Mouse (Mus musculus) bone marrow macrophage, adult 2 months (primary cell): ENCODE measurements around the gene Sema3f.

Experiments
- CTCF ChIP-seq: IDR thresholded peaks from 2 replicates; pipeline ENCODE4 v1.5.1; 2012; ENCODE audit warnings: low read depth, mild to moderate bottlenecking, low read length, moderate library complexity
- POLR2A ChIP-seq: IDR thresholded peaks from 2 replicates; pipeline ENCODE4 v1.6.1; 2012; ENCODE audit warnings: mild to moderate bottlenecking, low read depth, low read length, borderline replicate concordance

DNA sequence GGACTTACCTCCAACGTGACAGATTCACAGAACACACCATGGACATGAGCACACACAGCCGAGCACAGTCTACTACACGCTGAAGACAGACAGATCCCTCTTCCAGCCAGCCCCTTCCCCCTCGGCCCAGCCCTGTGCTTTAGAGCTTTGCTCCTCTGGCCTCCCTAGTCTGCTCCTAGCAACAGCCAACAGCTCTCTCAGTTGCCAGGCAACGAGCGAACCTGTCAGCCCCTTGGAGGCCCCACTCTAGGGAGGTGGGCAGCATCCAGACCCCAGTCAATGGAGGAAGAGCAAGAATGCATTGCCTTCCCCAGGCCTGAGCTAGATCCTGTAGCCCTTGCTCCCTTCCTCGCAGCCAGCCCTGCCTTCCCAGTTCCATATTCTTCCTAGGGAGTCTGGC is 73.2 kb downstream of the Sema3f start:
- TF ChIP-seq CTCF (no peak), POLR2A (no peak)
